Mouse (Mus musculus) liver, embryonic 11.5 days (tissue): ENCODE results near the gene Lrmda. TPM values are rescaled to one million over a fixed set of nuclear protein-coding genes. Genes with fewer than 3 reads are reported as not detected.

ENCODE experiments used
- ATAC-seq: fragments of 200-750 bp; cut with Nextera tagmentation; replicated peaks from 2 replicates; pipeline ENCODE4 v1.8.0; 2017; ENCODE audit warnings: moderate number of reproducible peaks, mild to moderate bottlenecking, moderate TSS enrichment, moderate library complexity; ENCODE audit not compliant: low FRiP score
- DNase-seq: peaks from one replicate; pipeline ENCODE4 v3.0.0-alpha.2; 2017; ENCODE audit warnings: low spot score
- H3K27ac ChIP-seq: fragments of 300-500 bp; sonication (generic); 2 replicates; pipeline ENCODE4 v1.5.1; 2014; ENCODE audit warnings: mild to moderate bottlenecking, low read depth, low read length, control low read depth
- H3K27me3 ChIP-seq: fragments of 300-500 bp; sonication (generic); replicated peaks from 2 replicates; pipeline ENCODE4 v1.6.1; 2014; ENCODE audit warnings: low read length, mixed read lengths; ENCODE audit not compliant: control insufficient read depth, insufficient read depth
- H3K36me3 ChIP-seq: fragments of 300-500 bp; sonication (generic); 2 replicates; pipeline ENCODE4 v1.6.1; 2014; ENCODE audit warnings: mild to moderate bottlenecking, low read length, moderate library complexity, mixed read lengths; ENCODE audit not compliant: control insufficient read depth, insufficient read depth
- H3K4me1 ChIP-seq: fragments of 300-500 bp; sonication (generic); replicated peaks from 2 replicates; pipeline ENCODE4 v1.6.1; 2014; ENCODE audit warnings: low read length, mixed read lengths; ENCODE audit not compliant: control insufficient read depth, insufficient read depth
- H3K4me2 ChIP-seq: fragments of 300-500 bp; sonication (generic); 2 replicates; pipeline ENCODE4 v1.6.1; 2014; ENCODE audit warnings: mild to moderate bottlenecking, control low read depth, moderate library complexity
- H3K4me3 ChIP-seq: fragments of 300-500 bp; sonication (generic); 2 replicates; pipeline ENCODE4 v1.5.1; 2014; ENCODE audit warnings: low read depth, low read length, control low read depth
- H3K9ac ChIP-seq: fragments of 300-500 bp; sonication (generic); 2 replicates; pipeline ENCODE4 v1.6.1; 2014; ENCODE audit warnings: low read depth, low read length, control low read depth
- H3K9me3 ChIP-seq: fragments of 300-500 bp; sonication (generic); 2 replicates; pipeline ENCODE4 v1.6.1; 2016; ENCODE audit warnings: low read length, inconsistent platforms, mixed read lengths; ENCODE audit not compliant: control insufficient read depth
- WGBS: fragments of 180-500 bp; shearing (Covaris S2); extraction: QIAGEN DNeasy Blood & Tissue Kit; methylation state at CpG from one replicate; pipeline ENCODE4 v1.1.7; 2014; 5-methylcytosine and 5-hydroxymethylcytosine counted together
- polyA plus RNA-seq: library from polyadenylated mRNA; unstranded; fragments of >200 nt; fragmentation: Nextera tagmentation; extraction: Ambion mirVana; gene quantifications from 2 replicates; pipeline ENCODE4 v1.2.1, GENCODE M21; 2014

Lrmda gene
- polyA plus RNA-seq, 1 experiment from 2014 or later = 0.53 TPM

GRCm38 (mm10) chr14:22707958-22708701 is 688.6 kb downstream of the Lrmda start:
- ATAC-seq (no peak), DNase-seq (no peak)
- Histone ChIP-seq H3K4me3 (no peak overlapping the region), H3K27me3 (no peaks in the 10 kb centered on the region), H3K36me3 (no peaks in the 10 kb centered on the region), H3K9me3 (no peaks in the 10 kb centered on the region), H3K27ac (no peak overlapping the region), H3K4me1 (peaks cover 4% of the 10 kb centered on the region), H3K9ac (no peak overlapping the region), H3K4me2 (no peak overlapping the region)
- WGBS = 74% methylated on average over 9 of the region's 9 CpGs

DNA sequence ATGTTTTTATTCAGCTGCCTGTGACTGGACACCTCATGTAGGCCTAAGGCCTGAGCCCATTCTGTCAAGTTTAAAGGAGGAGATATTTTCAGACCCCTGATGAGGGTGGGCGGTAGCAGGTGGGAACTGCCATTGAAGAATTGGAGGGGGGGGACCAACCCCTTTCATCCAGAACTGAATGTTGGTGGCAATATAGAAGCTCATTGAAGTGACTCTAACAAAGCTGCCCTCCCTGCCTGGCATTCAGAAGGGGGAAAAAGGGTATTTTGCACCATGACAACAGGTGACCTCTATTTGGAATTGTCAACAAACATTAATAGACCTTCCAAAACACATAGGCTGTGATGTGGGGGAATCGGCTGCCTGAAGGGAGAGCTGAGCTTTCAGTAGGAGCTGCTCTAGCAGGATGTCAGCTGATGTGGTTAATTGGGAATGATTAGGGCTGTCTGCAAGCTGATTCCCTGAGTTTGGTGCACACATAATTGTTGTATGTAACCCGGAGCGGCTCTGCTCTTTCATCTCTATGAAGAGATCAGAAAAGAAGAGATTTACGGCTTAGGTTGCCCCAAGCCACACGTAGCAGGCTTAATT is 690.7 kb downstream of the Lrmda start:
- Histone ChIP-seq H3K9ac (no peak overlapping the region), H3K4me2 (no peak overlapping the region), H3K4me1 (peaks cover 4% of the 10 kb centered on the region), H3K27ac (no peak overlapping the region), H3K9me3 (no peaks in the 10 kb centered on the region), H3K27me3 (no peaks in the 10 kb centered on the region), H3K4me3 (no peak overlapping the region), H3K36me3 (no peaks in the 10 kb centered on the region)
- DNase-seq = no peak
- WGBS = 64% methylated on average over 6 of the region's 6 CpGs
- no peak for ATAC-seq

DNA sequence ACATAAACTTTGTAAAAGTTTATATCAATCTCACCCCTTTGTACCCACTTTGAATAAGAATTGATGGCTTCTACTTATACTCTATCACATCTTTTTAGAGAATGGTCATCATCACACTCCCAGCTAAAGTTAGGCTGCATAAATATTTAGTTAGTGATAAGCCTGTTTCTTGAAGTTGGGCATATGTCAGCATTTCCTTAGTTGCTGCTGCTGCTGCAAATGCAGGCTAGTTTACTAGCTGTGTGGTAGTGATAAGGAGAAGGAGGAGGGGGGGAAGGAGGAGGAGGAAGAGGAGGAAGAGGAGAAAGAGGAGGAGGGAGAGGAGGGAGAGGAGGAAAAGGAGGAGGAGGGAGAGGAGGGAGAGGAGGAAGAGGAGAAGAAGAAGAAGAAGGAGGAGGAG is 692.9 kb downstream of the Lrmda start:
- Histone ChIP-seq H3K27me3 (no peaks in the 10 kb centered on the region), H3K9me3 (no peaks in the 10 kb centered on the region), H3K4me1 (peaks cover 9% of the 10 kb centered on the region), H3K4me3 (no peak overlapping the region), H3K36me3 (no peaks in the 10 kb centered on the region), H3K4me2 (no peak overlapping the region), H3K9ac (no peak overlapping the region), H3K27ac (no peak overlapping the region)
- ATAC-seq = 0 out of 2 replicates have a peak, but pooled peaks have one; percentile 43
- DNase-seq = no peak

DNA sequence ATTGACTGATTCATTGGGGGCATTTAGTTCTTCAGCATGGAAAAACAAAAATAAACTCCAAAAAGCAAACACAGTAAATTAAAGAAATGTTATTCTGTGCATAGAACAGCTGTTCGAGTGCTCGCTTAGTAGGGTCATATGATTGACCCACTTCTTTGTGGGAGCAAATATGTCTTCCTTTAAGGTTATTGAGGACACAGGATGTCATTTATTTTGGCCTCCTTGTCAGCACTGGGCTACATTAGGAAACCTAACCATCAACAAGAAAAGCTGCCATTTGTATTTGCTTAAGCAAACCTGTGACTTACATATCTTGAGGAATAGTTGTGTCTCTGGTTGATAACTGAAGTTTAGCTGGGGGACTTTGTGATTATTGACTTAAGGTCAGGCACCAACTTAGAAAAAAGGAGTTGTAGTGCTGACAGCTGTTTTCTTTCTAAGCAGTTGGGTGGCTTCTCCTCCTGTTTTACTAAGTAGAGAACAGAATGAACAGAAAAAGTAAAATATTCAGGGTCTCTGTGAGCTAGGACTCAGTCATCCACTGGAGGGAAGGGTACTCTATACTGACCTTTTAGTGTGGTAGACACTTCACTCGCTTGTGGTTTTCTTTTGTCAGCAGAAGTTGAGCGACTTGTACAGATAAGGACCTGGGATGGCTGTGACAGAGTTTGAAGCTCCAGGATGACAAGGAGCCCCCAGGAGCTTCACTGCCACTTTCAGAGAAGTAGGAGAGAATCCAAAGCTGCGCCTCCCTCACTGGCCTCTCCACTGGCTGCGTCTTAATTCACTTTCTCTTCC is 696.3 kb downstream of the Lrmda start:
- H3K4me1 ChIP-seq = peaks cover 5% of the 10 kb centered on the region; the same call in 1 of the 2 replicates
- DNase-seq (no peak), ATAC-seq (peak; percentile 62; the same call in 1 of the 2 replicates)
- H3K27me3 ChIP-seq = no peaks in the 10 kb centered on the region
- no peak overlapping the region for H3K9ac ChIP-seq
- H3K36me3 ChIP-seq = no peaks in the 10 kb centered on the region
- H3K9me3 ChIP-seq = no peaks in the 10 kb centered on the region
- no peak overlapping the region for H3K4me3 ChIP-seq
- H3K4me2 ChIP-seq = no peak overlapping the region
- 42% methylated on average over 6 of the region's 6 CpGs for WGBS
- no peak overlapping the region for H3K27ac ChIP-seq

DNA sequence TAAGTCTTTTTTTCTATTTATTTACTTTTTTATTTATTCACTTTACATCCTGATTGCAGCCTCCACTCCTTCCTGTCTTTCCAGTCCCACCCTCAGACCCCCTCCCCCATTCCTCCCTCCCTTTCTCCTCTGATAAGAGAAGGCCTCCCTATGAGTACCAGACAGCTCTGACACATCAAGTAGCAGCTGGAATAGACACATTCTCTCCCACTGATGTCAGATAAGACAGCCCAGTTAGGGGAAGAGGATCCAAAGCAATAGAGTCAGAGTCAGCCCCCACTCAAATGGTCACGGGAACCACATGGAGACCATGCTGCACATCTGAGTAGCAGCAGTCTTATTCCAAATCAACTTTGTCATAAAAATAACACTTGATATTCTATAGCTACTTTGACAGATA is 700.5 kb downstream of the Lrmda start:
- DNase-seq (no peak), ATAC-seq (no peak)
- Histone ChIP-seq H3K36me3 (no peaks in the 10 kb centered on the region), H3K4me1 (peaks cover 5% of the 10 kb centered on the region; the same call in 1 of the 2 replicates), H3K9ac (no peak overlapping the region), H3K27me3 (no peaks in the 10 kb centered on the region), H3K4me2 (no peak overlapping the region), H3K9me3 (no peaks in the 10 kb centered on the region), H3K27ac (no peak overlapping the region), H3K4me3 (no peak overlapping the region)
- WGBS = 51% methylated on average over 1 of the region's 1 CpGs

DNA sequence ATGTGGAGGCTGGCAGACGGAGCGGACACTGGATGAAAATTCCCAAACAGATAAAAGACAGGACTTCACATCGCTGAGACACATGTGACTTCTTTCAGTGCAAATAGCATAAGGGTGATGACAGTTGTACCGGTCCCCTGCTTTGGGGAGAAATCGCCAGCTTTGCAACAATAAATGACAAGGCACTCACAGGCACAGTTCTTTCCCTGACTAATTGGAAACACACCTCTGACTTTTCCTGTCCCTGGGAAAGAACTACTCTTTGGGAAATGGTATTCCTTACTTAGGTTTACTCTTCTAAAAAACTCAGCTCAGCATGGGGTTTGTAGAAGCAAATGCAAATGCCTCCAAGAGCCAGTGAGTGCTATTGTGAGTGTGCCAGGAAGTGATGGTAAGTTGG is 702.3 kb downstream of the Lrmda start:
- ATAC-seq (no peak), DNase-seq (no peak)
- Histone ChIP-seq H3K4me3 (no peak overlapping the region), H3K4me1 (no peaks in the 10 kb centered on the region; the same call in 1 of the 2 replicates), H3K36me3 (no peaks in the 10 kb centered on the region), H3K9me3 (no peaks in the 10 kb centered on the region), H3K27ac (no peak overlapping the region), H3K4me2 (no peak overlapping the region), H3K9ac (no peak overlapping the region), H3K27me3 (no peaks in the 10 kb centered on the region)
- WGBS = 48% methylated on average over 5 of the region's 5 CpGs

DNA sequence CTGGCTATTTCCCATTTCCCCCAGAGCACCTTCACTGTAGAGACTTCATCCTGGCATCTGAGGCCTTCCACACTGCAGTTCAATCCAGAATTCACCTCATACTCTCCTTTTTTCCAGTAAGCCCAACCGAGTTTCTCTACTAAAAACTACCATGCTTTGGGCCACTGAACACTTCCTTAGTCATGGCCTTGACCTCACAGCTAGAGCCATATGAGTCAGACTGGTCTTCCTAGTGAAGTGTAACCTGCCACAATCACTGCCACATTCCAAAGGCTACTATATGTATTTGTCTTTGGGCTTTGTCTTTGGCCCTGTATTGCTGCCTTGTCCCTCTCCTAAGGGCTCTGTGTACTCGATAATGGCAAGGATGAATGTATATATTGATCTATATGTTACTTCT is 708.0 kb downstream of the Lrmda start:
- no peak for DNase-seq
- Histone ChIP-seq H3K4me1 (no peaks in the 10 kb centered on the region), H3K27ac (no peak overlapping the region), H3K4me2 (no peak overlapping the region), H3K36me3 (no peaks in the 10 kb centered on the region), H3K9ac (no peak overlapping the region), H3K27me3 (no peaks in the 10 kb centered on the region), H3K9me3 (no peaks in the 10 kb centered on the region), H3K4me3 (no peak overlapping the region)
- ATAC-seq = no peak
- WGBS = 71% methylated on average over 2 of the region's 2 CpGs

DNA sequence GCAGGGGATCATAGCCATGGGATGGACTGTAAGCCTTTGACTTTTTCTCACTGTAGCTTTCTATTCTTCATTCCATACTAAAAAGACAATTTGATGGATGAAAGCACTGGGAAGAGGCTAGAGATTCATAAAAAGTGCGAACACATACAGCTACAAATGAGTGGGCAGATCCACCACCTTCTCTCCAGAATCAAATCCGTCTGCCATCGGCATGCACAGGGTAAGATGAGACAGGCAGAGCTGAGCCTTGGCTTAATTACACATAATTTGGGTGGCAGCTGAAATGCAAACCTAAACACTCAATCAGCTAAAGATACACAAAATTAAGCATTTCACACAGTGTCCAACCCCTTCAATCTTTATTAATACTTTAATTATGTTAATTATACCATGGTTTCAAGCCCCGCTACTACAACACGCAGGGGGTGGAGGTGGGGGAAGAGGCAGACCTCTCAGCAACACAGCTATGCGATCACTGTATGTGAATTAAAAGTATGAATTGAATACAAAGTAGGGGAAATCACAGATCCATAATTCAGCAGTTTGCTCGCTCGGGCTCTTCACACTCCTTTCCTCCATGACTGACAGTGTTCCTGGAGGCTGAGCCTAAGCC is 709.2 kb downstream of the Lrmda start:
- Histone ChIP-seq H3K9me3 (no peaks in the 10 kb centered on the region), H3K27me3 (no peaks in the 10 kb centered on the region), H3K4me2 (no peak overlapping the region), H3K4me3 (no peak overlapping the region), H3K9ac (no peak overlapping the region), H3K27ac (no peak overlapping the region), H3K4me1 (no peaks in the 10 kb centered on the region), H3K36me3 (no peaks in the 10 kb centered on the region)
- DNase-seq (no peak), ATAC-seq (no peak)
- WGBS = 89% methylated on average over 8 of the region's 8 CpGs
